Mouse (Mus musculus): ENCODE results near the gene Zfp786. TPM values are rescaled to one million over a fixed set of nuclear protein-coding genes. Genes with fewer than 3 reads are reported as not detected.

The Zfp786 gene
- polyA plus RNA-seq, 1 experiment from 2014 or later, result 1.3 TPM

DNA sequence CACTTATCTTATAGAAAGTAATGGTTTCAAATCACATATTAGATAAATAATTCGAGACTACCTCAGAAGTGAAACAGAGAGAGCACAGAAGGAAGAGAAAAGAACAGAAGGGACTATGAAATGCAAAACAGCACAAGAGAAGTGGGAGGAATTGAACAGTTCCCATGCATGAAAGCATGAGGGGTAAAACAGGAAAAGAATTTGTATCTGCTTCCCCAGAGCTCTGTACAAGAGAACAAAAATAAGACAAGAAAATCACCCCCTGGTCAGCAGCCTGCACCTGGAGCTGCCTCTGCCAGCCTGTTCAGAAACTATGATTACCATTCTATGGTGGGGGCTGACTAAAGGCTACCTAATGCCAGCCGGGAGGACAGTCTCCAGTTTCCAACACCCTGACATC, 23.2 kb downstream of the Zfp786 start:
- Histone ChIP-seq H3K4me2 (no peak overlapping the region), H3K4me3 (no peak overlapping the region), H3K4me1 (replicated peaks) (peaks cover 23% of the 10 kb centered on the region), H3K36me3 (peaks cover 50% of the 10 kb centered on the region), H3K9ac (no peak overlapping the region), H3K9me3 (replicated peaks) (no peaks in the 10 kb centered on the region), H3K27ac (ENCODE audit: poor library complexity, severe bottlenecking) (no peak overlapping the region), H3K27me3 (replicated peaks) (no peaks in the 10 kb centered on the region)
- WGBS, result 75% methylated on average over 2 of the region's 2 CpGs
- ATAC-seq (ENCODE audit: insufficient number of reproducible peaks, low FRiP score), result no peak

DNA sequence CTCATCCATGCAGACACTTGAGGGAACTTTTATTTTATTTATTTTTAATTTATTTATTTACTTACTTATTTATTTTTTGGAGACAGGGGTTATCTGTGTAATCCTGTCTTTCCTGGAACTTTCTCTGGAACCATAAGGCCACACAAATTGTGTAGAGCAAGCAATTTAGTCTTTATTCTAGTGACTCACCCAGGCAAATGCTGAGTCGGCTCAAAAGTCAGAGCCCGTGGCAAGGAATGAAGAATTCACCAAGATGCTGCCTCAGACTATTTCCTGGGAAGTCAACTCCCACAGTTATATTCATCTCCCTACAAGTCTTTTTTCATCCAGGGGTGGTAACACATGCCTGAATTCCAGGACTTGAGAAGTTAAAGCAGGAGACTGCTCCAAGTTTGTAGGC, 25.1 kb downstream of the Zfp786 start:
- no peaks in the 10 kb centered on the region for H3K9me3 ChIP-seq (replicated peaks)
- 69% methylated on average over 2 of the region's 2 CpGs for WGBS
- no peak overlapping the region for H3K4me2 ChIP-seq
- H3K36me3 ChIP-seq, result peaks cover 69% of the 10 kb centered on the region
- no peak overlapping the region for H3K27ac ChIP-seq (ENCODE audit: poor library complexity, severe bottlenecking)
- H3K4me1 ChIP-seq (replicated peaks), result peaks cover 9% of the 10 kb centered on the region
- no peak overlapping the region for H3K9ac ChIP-seq
- no peak for ATAC-seq (ENCODE audit: insufficient number of reproducible peaks, low FRiP score)
- H3K27me3 ChIP-seq (replicated peaks), result no peaks in the 10 kb centered on the region
- no peak overlapping the region for H3K4me3 ChIP-seq

DNA sequence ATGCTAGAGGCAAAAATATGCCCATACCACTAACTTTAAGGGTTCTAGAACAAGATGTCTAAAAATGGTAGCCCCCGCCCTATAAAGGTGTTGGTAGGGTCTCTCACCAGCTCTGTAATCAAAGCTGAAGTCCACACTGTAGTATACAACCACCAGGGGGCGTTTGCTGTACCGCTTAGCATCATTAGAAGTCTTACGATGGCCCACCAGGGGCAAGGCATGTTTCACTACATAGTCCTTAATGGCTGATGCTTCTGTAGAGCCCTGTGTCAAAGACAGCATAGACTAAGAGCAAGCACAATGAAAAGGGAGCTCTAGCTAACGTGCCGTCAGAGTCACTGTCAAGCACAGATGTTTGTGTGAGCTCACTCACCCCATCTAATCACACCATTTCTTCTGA, 31.6 kb downstream of the Zfp786 start:
- no peak overlapping the region for H3K4me2 ChIP-seq
- no peak overlapping the region for H3K9ac ChIP-seq
- H3K4me1 ChIP-seq (replicated peaks), result no peaks in the 10 kb centered on the region
- 46% methylated on average over 6 of the region's 6 CpGs for WGBS
- peaks cover 94% of the 10 kb centered on the region for H3K36me3 ChIP-seq
- H3K9me3 ChIP-seq (replicated peaks), result no peaks in the 10 kb centered on the region
- peak; percentile 59; the same call in 1 of the 2 replicates for ATAC-seq (ENCODE audit: insufficient number of reproducible peaks, low FRiP score)
- H3K4me3 ChIP-seq, result no peak overlapping the region
- H3K27ac ChIP-seq (ENCODE audit: poor library complexity, severe bottlenecking), result no peak overlapping the region
- H3K27me3 ChIP-seq (replicated peaks), result no peaks in the 10 kb centered on the region

DNA sequence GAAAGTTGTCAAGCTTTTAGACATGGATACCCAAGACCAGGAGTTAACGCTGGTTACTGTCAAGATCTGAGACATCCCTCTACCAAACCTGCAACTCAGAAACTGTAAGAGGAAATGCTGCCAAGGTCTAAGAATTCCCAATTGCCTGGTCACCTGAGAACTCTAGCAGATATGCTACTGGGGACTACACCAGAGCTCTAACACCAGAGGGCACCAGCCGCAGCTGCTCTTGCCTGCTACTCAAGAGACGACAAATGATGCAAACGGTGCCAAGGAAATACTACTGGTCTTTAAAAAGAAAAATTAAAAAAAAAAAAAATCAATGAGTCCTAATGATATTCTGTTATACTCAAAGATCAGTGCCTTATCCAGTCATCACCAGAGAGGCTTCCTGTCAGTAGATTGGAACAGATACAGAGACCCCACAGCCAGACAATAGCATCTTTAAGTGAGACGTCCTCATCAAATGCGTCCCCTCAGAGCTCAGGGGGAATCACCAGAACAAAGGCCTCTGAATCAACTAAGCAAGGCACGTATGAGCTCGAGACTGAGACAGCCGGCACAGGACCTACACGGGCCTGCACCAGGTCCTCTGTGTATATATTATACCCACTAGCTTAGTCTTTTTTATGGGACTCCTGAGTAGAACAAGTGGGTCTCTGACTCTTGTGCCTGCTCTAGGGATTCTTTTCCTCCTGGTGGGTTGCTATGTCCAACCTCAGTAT, 36.4 kb downstream of the Zfp786 start:
- no peak overlapping the region for H3K4me3 ChIP-seq
- no peak for ATAC-seq (ENCODE audit: insufficient number of reproducible peaks, low FRiP score)

DNA sequence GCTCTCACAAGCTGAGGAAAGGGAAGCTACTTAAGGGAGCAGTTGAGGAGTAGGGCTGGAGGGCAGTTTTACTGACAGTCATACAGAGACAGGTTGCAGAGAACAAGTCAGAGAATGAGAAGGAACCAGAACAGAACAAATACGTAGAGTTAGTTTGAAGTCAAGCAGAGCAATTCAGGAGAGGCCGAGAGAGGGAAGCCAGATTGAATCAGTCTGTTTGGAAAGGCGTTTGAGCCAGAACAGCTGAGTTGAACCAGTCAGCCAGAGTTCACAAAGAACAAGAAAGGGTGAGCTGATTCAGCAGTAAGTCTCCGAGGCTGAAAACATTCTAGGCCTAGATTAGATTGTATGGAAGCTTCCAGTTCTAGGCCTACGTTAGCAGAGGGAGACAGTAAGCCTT, 37.4 kb downstream of the Zfp786 start:
- H3K36me3 ChIP-seq, result peaks cover 38% of the 10 kb centered on the region
- H3K4me3 ChIP-seq, result no peak overlapping the region
- no peak overlapping the region for H3K4me2 ChIP-seq
- WGBS, result 66% methylated on average over 5 of the region's 5 CpGs
- no peaks in the 10 kb centered on the region for H3K27me3 ChIP-seq (replicated peaks)
- H3K9me3 ChIP-seq (replicated peaks), result no peaks in the 10 kb centered on the region
- peaks cover 6% of the 10 kb centered on the region for H3K4me1 ChIP-seq (replicated peaks)
- ATAC-seq (ENCODE audit: insufficient number of reproducible peaks, low FRiP score), result no peak
- no peak overlapping the region for H3K9ac ChIP-seq
- H3K27ac ChIP-seq (ENCODE audit: poor library complexity, severe bottlenecking), result no peak overlapping the region

More for the DNA sequence above, 36.4 kb downstream of the Zfp786 start:
- no peaks in the 10 kb centered on the region for H3K9me3 ChIP-seq (replicated peaks)
- H3K4me2 ChIP-seq, result no peak overlapping the region
- no peak overlapping the region for H3K9ac ChIP-seq
- H3K27ac ChIP-seq (ENCODE audit: poor library complexity, severe bottlenecking), result no peak overlapping the region
- WGBS, result 62% methylated on average over 10 of the region's 10 CpGs
- no peaks in the 10 kb centered on the region for H3K4me1 ChIP-seq (replicated peaks)
- H3K27me3 ChIP-seq (replicated peaks), result no peaks in the 10 kb centered on the region
- H3K36me3 ChIP-seq, result peaks cover 46% of the 10 kb centered on the region

DNA sequence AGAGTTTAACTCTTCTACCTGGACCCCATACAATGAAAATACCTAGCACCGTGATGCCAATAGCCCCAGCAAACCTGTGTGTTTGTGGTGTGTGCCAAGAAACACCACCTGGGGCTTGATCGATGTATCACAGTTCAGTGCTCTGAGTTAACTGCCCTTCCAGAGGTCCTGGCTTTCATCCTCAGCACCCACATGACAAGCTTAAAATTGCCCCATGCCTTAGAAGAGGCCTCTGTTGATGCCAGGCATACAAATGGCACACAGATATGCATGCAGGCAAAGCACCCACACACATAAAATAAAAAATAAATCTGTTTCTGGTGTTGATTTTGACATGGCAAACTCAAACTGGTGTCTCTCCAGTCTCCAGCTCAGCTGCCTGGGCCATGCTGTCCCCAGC, 38.1 kb downstream of the Zfp786 start:
- Histone ChIP-seq H3K4me3 (no peak overlapping the region), H3K27ac (ENCODE audit: poor library complexity, severe bottlenecking) (no peak overlapping the region), H3K4me2 (no peak overlapping the region), H3K9me3 (replicated peaks) (no peaks in the 10 kb centered on the region), H3K36me3 (peaks cover 30% of the 10 kb centered on the region), H3K9ac (no peak overlapping the region), H3K27me3 (replicated peaks) (no peaks in the 10 kb centered on the region), H3K4me1 (replicated peaks) (peaks cover 6% of the 10 kb centered on the region)
- ATAC-seq (ENCODE audit: insufficient number of reproducible peaks, low FRiP score), result no peak
- 87% methylated on average over 2 of the region's 2 CpGs for WGBS

DNA sequence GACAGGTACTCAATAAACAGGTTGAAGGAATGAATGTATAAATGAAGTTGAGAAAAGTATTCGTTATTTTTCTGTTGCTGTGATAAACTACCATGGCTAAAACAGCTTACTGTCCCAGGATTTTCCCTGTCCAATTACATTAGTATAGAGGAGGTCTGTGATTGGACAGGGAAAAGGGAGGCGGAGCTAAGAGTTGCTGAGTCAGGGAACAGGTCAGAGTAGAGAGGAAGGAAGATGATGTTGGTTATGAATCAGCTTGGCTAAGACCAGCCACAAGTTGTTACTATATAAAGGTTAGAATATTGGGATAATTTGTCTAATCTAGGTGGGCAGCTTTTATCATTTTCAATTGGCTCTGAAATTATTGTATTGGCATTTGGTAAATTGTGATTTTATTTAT, 39.9 kb downstream of the Zfp786 start:
- Histone ChIP-seq H3K4me2 (no peak overlapping the region), H3K36me3 (peaks cover 14% of the 10 kb centered on the region), H3K9me3 (replicated peaks) (no peaks in the 10 kb centered on the region), H3K27ac (ENCODE audit: poor library complexity, severe bottlenecking) (no peak overlapping the region), H3K4me3 (no peak overlapping the region), H3K27me3 (replicated peaks) (no peaks in the 10 kb centered on the region), H3K9ac (no peak overlapping the region), H3K4me1 (replicated peaks) (peaks cover 6% of the 10 kb centered on the region)
- ATAC-seq (ENCODE audit: insufficient number of reproducible peaks, low FRiP score), result no peak
- WGBS, result 54% methylated on average over 2 of the region's 2 CpGs

DNA sequence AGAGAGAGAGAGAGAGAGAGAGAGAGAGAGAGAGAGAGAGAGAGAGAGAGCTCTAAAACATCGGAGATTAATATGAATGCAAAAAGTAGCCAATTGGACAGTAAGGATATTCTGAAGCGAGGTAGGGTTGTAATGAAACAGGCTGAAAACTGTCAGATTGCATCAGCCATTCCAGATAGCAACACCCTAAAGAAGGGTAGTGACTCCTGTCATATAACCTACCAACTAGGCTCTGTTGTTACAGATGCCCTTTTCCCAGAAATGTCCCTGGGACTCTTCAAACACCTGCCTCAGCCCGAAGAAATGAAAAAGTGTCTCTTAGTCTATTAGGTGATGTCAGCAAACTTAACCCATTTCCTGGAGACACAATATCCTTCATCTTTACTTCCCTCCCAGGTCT, 41.8 kb downstream of the Zfp786 start:
- Histone ChIP-seq H3K9me3 (replicated peaks) (no peaks in the 10 kb centered on the region), H3K4me2 (peak overlapping the region; percentile 70), H3K27me3 (replicated peaks) (no peaks in the 10 kb centered on the region), H3K27ac (ENCODE audit: poor library complexity, severe bottlenecking) (peak overlapping the region; percentile 85), H3K36me3 (no peaks in the 10 kb centered on the region), H3K4me1 (replicated peaks) (peaks cover 6% of the 10 kb centered on the region), H3K4me3 (peak overlapping the region; percentile 62), H3K9ac (peak overlapping the region; percentile 78)
- ATAC-seq (ENCODE audit: insufficient number of reproducible peaks, low FRiP score), result no peak
- WGBS, result 52% methylated on average over 3 of the region's 3 CpGs

DNA sequence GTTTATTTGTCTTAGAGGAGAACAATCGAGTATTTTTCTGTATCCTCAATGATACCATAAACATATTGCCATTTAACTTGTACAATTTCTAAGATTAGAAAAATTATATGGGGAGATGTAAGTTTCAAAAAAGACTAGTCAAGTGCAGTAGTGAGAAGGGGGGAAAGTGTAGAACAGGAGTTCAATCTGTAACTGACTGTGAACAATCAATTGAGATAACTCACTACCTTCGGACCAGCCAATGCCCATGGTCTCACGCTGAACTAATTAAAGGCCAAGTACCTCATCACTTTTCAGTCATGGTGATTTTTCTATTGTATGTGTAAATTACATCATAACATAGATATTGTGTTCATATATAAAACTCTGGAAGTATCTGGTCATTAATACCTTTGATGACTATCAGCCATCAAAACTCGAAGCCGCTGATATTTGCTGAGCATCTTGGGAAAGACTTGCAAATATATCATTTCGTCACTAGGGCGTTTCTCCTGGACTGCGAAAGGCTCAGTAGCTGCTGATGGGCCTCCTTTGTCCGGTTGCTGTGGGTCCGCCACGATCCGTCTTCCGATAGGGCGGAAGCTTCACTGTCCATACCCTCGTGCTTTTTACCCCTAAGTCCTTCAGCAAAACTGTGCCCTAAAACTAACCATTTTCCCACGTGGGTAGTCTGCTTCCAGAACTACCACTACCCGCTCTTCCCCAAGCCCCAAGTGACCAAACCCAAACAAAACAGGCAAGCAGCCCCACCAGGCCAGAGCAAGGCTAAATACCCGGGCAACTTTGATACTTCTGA, 42.5 kb downstream of the Zfp786 start:
- H3K4me3 ChIP-seq, result peak overlapping the region; percentile 62
- no peaks in the 10 kb centered on the region for H3K9me3 ChIP-seq (replicated peaks)
- no peaks in the 10 kb centered on the region for H3K36me3 ChIP-seq
- under 1% methylated on average over 18 of the region's 18 CpGs for WGBS
- peaks cover 6% of the 10 kb centered on the region for H3K4me1 ChIP-seq (replicated peaks)
- peak overlapping the region; percentile 85 for H3K27ac ChIP-seq (ENCODE audit: poor library complexity, severe bottlenecking)
- ATAC-seq (ENCODE audit: insufficient number of reproducible peaks, low FRiP score), result peak; percentile 91
- H3K27me3 ChIP-seq (replicated peaks), result no peaks in the 10 kb centered on the region
- peak overlapping the region; percentile 70 for H3K4me2 ChIP-seq
- H3K9ac ChIP-seq, result peak overlapping the region; percentile 78

DNA sequence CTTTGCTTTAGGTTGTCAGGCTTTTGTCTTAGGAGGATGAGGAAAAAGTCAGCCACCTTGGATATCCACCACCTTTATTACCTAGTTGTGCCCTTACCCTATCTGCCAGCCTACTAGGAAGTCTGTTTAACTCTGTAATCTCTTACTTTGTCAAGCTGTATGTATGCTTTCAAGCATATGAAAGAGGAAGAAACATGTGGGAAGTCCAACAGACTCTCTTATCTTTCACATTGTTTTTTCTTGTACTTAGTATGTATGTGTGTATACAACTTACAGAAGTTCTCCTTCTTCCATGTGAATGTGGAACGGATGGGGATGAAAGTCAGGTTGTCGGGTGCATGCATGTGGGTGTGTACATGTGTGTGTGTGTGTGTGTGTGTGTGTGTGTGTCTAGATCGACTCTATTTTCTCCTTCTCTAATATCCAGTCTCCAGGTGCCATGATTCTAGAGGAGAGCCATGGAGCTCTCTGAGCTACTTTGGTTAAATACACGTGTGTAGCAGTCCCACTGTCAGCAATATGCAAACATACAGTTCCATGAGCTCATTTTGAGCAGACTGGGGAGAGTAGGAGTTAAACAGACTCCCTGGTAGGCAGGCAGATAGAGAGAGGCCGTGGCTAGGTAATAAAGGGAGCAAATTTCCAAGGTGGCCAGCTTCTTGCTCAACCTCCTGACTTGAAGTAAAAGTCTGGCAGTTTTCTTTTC, 45.8 kb downstream of the Zfp786 start:
- H3K4me2 ChIP-seq, result no peak overlapping the region
- no peak for ATAC-seq (ENCODE audit: insufficient number of reproducible peaks, low FRiP score)
- H3K27me3 ChIP-seq (replicated peaks), result no peaks in the 10 kb centered on the region
- H3K9ac ChIP-seq, result no peak overlapping the region
- no peak overlapping the region for H3K27ac ChIP-seq (ENCODE audit: poor library complexity, severe bottlenecking)
- WGBS, result 73% methylated on average over 5 of the region's 5 CpGs
- H3K4me3 ChIP-seq, result no peak overlapping the region
- H3K9me3 ChIP-seq (replicated peaks), result no peaks in the 10 kb centered on the region
- peaks cover 6% of the 10 kb centered on the region for H3K4me1 ChIP-seq (replicated peaks)
- H3K36me3 ChIP-seq, result no peaks in the 10 kb centered on the region

Data from heart, embryonic 12.5 days (tissue).